Mouse (Mus musculus) heart, adult 11 months (tissue): Measurements from ENCODE around the gene Olfr49.
"Not testable (repeated sequence)": the region's sequence is repeated elsewhere in the genome, so short reads cannot be mapped to it uniquely, and the experiment has no call there.

Source experiments
- DNase-seq: peaks from one replicate; pipeline ENCODE4 v3.0.0; 2022

The Olfr49 gene

GRCm38 (mm10) chr14:54229849-54230248, 54.9 kb downstream of the Olfr49 start:
- not testable (repeated sequence) for DNase-seq

- no peak for DNase-seq
Observed at GRCm38 (mm10) chr14:54228933-54229713, 55.6 kb downstream of the Olfr49 start.

- DNase-seq = no peak
Observed at GRCm38 (mm10) chr14:54228501-54228900, 56.2 kb downstream of the Olfr49 start.
